Mouse (Mus musculus) ZHBTc4 (cell line): ENCODE results near the gene Nfyb.

Experiments
- DNase-seq: peaks from one replicate; pipeline ENCODE4 v3.0.0-alpha.2; 2011; ENCODE audit warnings: low read depth, low spot score

The Nfyb gene

GRCm38 (mm10) chr10:82763840-82764631 lies at the start of gene Nfyb:
Gene Nfyb, minus strand, starts transcription at chr10:82764144.
- DNase-seq: peak; percentile 98

DNA sequence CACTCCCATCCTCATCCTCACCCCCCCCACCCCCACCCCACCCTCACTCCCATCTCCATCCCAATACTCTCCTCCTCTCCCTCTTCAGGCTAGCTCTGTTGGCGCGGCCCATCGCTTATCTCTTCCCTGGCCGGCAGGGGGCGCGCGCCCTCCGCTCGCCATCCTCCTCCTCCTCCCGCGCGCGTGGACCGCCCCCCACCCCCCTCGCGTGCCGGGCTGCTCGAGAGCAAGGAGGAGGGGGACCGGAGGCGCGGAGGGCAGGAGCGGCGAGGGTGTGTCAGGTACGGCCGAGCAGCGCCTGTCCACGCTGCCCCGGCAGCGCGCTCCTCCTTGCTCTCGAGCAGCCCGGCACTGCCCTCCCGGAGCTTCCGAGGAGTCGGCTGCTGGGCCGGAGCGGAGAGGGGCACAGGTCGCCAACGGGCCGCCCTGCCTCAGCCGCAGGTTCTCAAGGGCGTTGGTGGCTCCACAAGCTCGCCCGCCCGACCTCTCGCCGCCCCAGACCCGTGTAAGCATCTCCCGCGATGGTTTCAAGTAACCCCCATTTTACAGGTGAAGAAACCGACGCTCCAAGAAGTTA lies 48.0 kb upstream of the Nfyb start:
- peak; percentile 94 for DNase-seq

- DNase-seq: peak; percentile 94
Measured at GRCm38 (mm10) chr10:82809352-82809751, 45.4 kb upstream of the Nfyb start.

DNA sequence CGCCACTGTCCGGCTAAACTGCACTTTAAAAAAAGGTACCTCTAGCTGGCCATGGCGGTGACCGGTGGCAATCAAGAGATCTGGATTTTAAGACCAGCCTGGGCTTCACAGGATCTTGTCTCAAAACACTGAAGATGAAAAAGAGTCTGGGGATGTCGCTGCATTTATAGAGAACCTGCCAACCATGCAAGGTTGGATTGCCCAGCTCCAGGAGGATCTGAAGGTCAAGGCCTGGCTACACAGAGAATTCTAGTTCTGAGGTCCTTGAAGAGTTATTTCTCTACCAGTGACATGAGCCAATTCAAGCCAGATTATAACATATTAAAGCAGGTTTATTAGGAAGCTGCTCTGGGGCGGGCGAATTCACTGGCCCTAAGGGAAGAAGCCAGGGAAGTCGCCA lies 44.9 kb upstream of the Nfyb start:
- DNase-seq: no peak

GRCm38 (mm10) chr10:82808155-82808554 lies 44.2 kb upstream of the Nfyb start:
- DNase-seq: peak; percentile 35

- DNase-seq: no peak
Measured at GRCm38 (mm10) chr10:82807238-82807637, 43.3 kb upstream of the Nfyb start.

- DNase-seq: no peak
Measured at GRCm38 (mm10) chr10:82806414-82806813, 42.5 kb upstream of the Nfyb start.

DNA sequence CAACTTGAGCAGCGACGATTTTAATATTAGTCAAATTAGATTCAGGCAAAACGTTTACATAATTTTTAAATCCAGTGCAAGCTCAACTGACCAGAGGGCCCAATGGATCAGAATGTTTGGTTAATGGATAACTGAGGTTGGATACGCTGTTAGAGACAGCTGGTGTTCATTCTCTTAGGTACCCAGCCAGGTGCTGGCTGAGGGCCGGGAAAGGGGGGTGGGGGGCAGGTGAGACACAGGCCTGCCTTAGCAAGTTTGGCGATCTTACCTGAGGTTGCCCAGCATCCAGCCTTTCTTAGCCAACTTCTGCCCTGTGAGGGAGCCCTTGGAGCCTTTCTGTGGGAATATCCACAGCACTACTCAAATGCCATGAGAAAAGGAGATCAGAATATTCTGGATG lies 41.2 kb upstream of the Nfyb start:
- DNase-seq: no peak

DNA sequence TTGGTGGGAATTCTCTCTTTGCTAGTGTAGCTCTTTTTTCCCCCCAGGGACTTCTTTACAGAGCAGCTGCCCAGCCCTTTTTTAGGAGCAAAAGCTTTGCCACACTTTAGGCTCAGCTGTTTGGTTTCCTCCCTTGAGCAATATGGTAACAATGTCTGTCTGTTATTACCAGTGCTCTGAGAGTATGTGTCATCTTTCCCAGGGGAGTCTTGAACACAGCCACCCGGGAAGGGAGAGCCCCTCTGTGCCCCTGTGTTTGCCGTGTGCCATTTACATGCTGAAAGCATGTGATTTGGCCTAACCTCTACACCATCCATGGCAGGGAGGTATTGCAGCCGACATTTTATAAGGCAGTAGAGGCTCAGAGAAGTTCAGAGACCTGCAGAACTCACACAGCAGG lies 40.5 kb upstream of the Nfyb start:
- DNase-seq: no peak

DNA sequence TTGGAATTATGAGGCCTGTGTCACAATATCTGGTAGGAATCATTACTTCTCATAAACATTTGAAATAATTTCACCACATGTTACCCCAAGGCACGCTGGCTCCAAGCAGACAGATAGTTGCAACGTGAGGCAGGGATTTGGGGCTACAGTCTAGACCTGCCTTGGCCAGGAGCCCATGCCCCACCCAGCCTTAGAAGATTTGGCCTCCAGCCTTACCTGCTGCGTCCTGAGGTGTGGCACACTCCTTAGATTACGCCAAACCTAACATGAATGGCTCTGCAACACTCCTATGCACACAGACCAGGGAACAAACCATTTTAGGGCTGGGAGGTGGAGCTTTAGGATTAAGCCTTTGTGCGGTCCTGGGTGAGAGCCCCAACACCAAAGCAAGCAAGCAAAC lies 36.1 kb upstream of the Nfyb start:
- no peak for DNase-seq

DNA sequence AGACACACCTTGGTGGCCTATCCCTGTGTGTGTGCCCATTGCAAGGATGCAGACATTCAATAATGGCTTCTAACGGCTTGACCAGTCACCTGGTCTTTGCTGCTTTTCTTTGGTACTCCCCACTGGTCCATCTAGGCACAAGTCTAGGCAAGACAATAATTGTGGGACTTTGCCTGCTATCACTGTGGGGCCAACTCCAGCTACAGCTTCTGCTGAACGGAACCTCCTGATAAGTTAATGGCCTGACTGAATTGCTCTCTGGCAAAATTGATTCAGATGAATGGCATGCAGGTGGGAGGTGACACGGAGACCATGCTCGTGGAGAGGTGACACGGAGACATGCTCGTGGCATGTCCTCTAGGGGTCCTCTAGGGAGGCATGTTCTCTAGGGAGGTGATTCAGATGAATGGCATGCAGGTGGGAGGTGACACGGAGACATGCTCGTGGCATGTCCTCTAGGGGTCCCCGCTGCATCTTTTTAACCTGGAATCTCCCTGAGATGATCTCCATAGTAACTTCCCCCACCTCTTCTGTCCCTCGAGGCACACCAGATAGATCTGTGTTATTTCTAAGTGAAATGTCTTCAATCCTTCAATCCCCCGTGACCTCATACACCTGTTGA lies 34.5 kb upstream of the Nfyb start:
- DNase-seq: peak; percentile 81

DNA sequence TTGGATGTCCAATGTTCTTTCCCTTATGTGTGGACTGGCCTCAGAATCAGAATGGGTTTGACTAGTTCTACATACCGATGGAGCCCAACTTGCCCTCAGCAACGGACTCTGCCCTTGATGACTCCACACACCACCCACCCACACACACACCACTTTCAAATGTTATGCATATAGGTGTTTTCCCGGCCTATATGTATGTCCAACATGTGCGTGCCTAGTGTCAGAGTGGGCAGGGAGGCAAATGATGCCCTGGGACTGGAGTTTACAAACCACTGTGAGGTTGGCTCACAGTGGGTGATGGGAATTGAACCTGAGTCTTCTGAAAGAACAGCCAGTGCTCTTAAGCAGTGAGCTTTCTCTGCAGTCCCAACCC lies 33.2 kb upstream of the Nfyb start:
- no peak for DNase-seq

- DNase-seq: no peak
Measured at GRCm38 (mm10) chr10:82796471-82797118, 32.7 kb upstream of the Nfyb start.

GRCm38 (mm10) chr10:82795767-82796166 lies 31.8 kb upstream of the Nfyb start:
- DNase-seq: no peak

DNA sequence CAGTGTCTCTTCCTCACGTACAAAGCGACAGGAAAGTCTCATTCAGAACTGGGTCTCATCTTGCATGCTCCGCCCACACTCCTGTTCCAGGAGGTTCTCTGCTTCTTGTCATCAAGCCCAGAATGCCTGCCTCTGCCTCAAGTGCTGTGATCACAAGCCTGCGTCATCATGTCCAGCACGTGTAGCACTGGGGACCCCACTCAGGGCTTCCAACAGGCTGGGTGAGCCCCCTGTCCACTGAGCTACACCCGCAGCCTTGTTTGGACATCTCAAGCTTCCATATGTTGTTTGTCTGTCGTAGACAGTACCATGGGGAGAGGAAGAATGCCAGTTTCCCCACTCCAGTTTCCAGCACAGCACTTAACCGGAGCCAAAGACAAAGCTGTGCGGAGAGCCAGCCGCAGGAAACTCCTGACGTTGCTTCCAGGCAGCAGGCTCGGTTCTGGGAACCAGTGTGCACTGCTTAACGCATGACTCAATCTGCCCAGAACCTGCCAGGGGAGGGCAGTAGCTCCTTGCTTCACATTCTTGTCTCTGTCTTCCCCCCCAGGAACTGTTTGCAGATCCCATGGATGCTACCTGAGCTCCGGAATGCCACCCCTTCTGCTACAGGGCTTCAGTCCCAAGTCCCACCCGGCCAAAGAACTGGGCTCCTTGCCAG lies 31.3 kb upstream of the Nfyb start:
- DNase-seq: peak; percentile 74

- DNase-seq: no peak
Measured at GRCm38 (mm10) chr10:82792311-82792710, 28.4 kb upstream of the Nfyb start.

DNA sequence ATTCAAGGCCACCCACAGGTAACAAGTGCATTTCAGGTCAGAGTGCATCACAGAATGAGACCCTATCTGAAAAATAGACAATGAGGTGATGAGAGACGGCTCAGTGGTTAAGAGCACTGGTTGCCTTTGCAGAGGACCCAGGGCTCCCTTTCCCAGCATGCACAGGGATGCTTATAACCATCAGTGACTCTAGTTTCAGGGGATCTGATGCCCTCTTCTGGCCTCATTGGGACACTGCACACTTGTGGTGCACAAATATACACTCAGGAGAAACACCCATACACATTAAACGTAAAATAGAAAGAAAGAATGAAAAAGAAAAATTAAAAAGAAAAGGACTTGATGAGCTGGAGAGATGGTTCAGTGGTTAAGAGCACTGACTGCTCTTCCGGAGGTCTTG lies 27.8 kb upstream of the Nfyb start:
- DNase-seq: peak; percentile 85

DNA sequence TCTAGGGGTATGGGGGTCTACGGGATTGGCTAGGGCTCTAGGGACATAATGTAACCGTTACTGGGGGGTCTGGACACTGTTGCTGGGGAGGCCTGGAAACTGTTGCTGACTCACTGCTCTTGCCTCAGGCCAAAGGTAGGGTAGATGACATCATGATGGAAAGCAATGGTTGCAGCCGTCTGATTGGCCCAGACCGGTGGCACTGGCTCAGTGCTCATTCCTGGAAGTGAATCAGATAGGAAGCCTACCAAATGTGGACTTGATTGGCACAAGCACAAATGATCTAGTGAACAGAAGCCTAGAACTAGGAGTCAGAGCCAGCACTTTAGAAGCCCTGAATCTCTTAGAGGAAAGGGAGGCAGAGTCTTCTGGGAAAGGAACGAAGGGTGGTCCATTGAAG lies 26.6 kb upstream of the Nfyb start:
- DNase-seq: no peak

- no peak for DNase-seq
Measured at GRCm38 (mm10) chr10:82789181-82789580, 25.2 kb upstream of the Nfyb start.

- DNase-seq: peak; percentile 41
Measured at GRCm38 (mm10) chr10:82782472-82782871, 18.5 kb upstream of the Nfyb start.

GRCm38 (mm10) chr10:82780816-82781215 lies 16.9 kb upstream of the Nfyb start:
- no peak for DNase-seq

DNA sequence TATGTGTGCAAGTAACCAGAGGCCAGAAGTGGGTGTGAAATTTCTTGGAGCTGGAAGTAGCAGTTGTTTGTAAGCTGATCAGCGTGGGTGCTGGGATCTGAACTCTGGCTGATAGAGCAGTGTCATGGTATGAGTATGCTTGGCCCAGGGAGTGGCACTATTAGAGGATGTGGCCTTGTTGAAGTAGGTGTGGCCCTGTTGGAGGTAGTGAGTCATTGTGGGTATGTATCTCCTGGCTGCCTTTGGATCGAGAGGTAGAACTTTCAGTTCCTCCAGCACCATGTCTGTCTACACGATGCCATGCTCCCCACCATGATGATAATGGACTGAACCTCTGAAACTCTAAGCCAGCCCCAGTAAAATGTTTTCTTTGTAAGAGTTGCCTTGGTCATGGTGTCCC lies 16.4 kb upstream of the Nfyb start:
- DNase-seq: no peak
